Mouse (Mus musculus) MEL (cell line): ENCODE data around the gene Mindy1. TPM values are rescaled to one million over a fixed set of nuclear protein-coding genes. Genes with fewer than 3 reads are reported as not detected.

ENCODE experiments used
- DNase-seq: peaks from one replicate; pipeline ENCODE4 v3.0.0; 2011; ENCODE audit warnings: low read depth, low spot score
- H3K27ac ChIP-seq: 2 replicates; pipeline ENCODE4 v1.5.1; 2012; ENCODE audit warnings: low read depth, mild to moderate bottlenecking, control low read depth, low read length, moderate library complexity; ENCODE audit not compliant: control insufficient read depth
- H3K27me3 ChIP-seq, 2 experiments: fragments of 150-350 bp in 1 of 2; sonication (generic) in 1 of 2; 2 replicates each; pipeline ENCODE4 v1.6.1; 2012; ENCODE audit warnings: low read length in 2 of 2, mild to moderate bottlenecking in 2 of 2, improper control_type of control experiment in 1 of 2, moderate library complexity in 1 of 2; ENCODE audit not compliant: insufficient read depth in 2 of 2, control insufficient read depth in 1 of 2
- H3K36me3 ChIP-seq, 2 experiments: 2 replicates each; pipeline ENCODE4 v1.6.1; 2012 to 2014; ENCODE audit warnings: low read length in 2 of 2, improper control_type of control experiment in 1 of 2, inconsistent platforms in 1 of 2, mild to moderate bottlenecking in 1 of 2; ENCODE audit not compliant: insufficient read depth in 2 of 2, control insufficient read depth in 1 of 2
- H3K4me1 ChIP-seq, 2 experiments: fragments of 150-350 bp in 1 of 2; sonication (generic) in 1 of 2; 2 replicates each; pipeline ENCODE4 v1.6.1; 2012; ENCODE audit warnings: low read length in 2 of 2, improper control_type of control experiment in 1 of 2, mild to moderate bottlenecking in 1 of 2; ENCODE audit not compliant: insufficient read depth in 2 of 2, control insufficient read depth in 1 of 2
- H3K4me3 ChIP-seq, 2 experiments: fragments of 150-350 bp in 1 of 2; sonication (generic) in 1 of 2; 2 replicates each; pipeline ENCODE4 v1.5.1; 2012; ENCODE audit warnings: low read depth in 2 of 2, low read length in 2 of 2, mild to moderate bottlenecking in 2 of 2, moderate library complexity in 2 of 2, control low read depth in 1 of 2, improper control_type of control experiment in 1 of 2; ENCODE audit not compliant: control insufficient read depth in 1 of 2, insufficient read depth in 1 of 2
- H3K79me2 ChIP-seq: 2 replicates; pipeline ENCODE4 v1.6.1; 2012; ENCODE audit warnings: mild to moderate bottlenecking, low read length, moderate library complexity; ENCODE audit not compliant: control insufficient read depth, poor library complexity, insufficient read depth
- H3K9ac ChIP-seq: 2 replicates; pipeline ENCODE4 v1.6.1; 2012; ENCODE audit warnings: low read depth, mild to moderate bottlenecking, control low read depth, low read length, moderate library complexity; ENCODE audit not compliant: control insufficient read depth, poor library complexity, severe bottlenecking
- H3K9me3 ChIP-seq: fragments of 150-350 bp; sonication (generic); replicated peaks from 2 replicates; pipeline ENCODE4 v1.6.1; 2012; ENCODE audit warnings: mild to moderate bottlenecking, low read length, improper control_type of control experiment, moderate library complexity; ENCODE audit not compliant: insufficient read depth
- CTCF ChIP-seq, 3 experiments: IDR thresholded peaks in 2 of 3; conservative IDR thresholded peaks in 1 of 3; 2 replicates each; pipeline ENCODE4 v1.5.1; 2011 to 2012; ENCODE audit warnings: low read length in 3 of 3, low read depth in 2 of 3, mild to moderate bottlenecking in 2 of 3, improper control_type of control experiment in 1 of 3, inconsistent platforms in 1 of 3, mixed read lengths in 1 of 3, moderate library complexity in 1 of 3; ENCODE audit not compliant: control insufficient read depth in 1 of 3, insufficient read depth in 1 of 3, poor library complexity in 1 of 3, severe bottlenecking in 1 of 3
- ELF1 ChIP-seq: IDR thresholded peaks from 2 replicates; pipeline ENCODE4 v1.6.1; 2014; ENCODE audit warnings: low read depth, mild to moderate bottlenecking, inconsistent platforms, low read length, improper control_type of control experiment, moderate library complexity
- ETS1 ChIP-seq: IDR thresholded peaks from 2 replicates; pipeline ENCODE4 v1.6.1; 2012; ENCODE audit warnings: low read depth, mild to moderate bottlenecking, inconsistent platforms, low read length, improper control_type of control experiment, moderate library complexity
- GABPA ChIP-seq: IDR thresholded peaks from 2 replicates; pipeline ENCODE4 v1.6.1; 2012; ENCODE audit warnings: low read depth, mild to moderate bottlenecking, inconsistent platforms, low read length, improper control_type of control experiment, moderate library complexity
- GATA1 ChIP-seq: IDR thresholded peaks from 2 replicates; pipeline ENCODE4 v1.6.1; 2011; ENCODE audit warnings: low read depth, low read length, improper control_type of control experiment
- MAFK ChIP-seq: IDR thresholded peaks from 2 replicates; pipeline ENCODE4 v1.6.1; 2011; ENCODE audit warnings: low read depth, mild to moderate bottlenecking, low read length, improper control_type of control experiment, borderline replicate concordance
- MAX ChIP-seq: IDR thresholded peaks from 2 replicates; pipeline ENCODE4 v1.6.1; 2011; ENCODE audit warnings: low read length, improper control_type of control experiment
- MAZ ChIP-seq: IDR thresholded peaks from 2 replicates; pipeline ENCODE4 v1.6.1; 2012; ENCODE audit warnings: low read depth, mild to moderate bottlenecking, inconsistent platforms, low read length, improper control_type of control experiment
- MXI1 ChIP-seq: IDR thresholded peaks from 2 replicates; pipeline ENCODE4 v1.6.1; 2011; ENCODE audit warnings: mild to moderate bottlenecking, low read depth, low read length, improper control_type of control experiment
- POLR2AphosphoS5 ChIP-seq: IDR thresholded peaks from 2 replicates; pipeline ENCODE4 v1.6.1; 2012; ENCODE audit warnings: low read depth, borderline replicate concordance, mild to moderate bottlenecking, inconsistent platforms, low read length, moderate library complexity, mixed read lengths
- TAL1 ChIP-seq: IDR thresholded peaks from 2 replicates; pipeline ENCODE4 v1.6.1; 2012; ENCODE audit warnings: mild to moderate bottlenecking, inconsistent platforms, low read length, moderate library complexity, mixed read lengths
- TCF12 ChIP-seq: IDR thresholded peaks from 2 replicates; pipeline ENCODE4 v1.6.1; 2014; ENCODE audit warnings: low read depth, mild to moderate bottlenecking, inconsistent platforms, low read length, improper control_type of control experiment, moderate library complexity
- UBTF ChIP-seq: IDR thresholded peaks from 2 replicates; pipeline ENCODE4 v1.6.1; 2012; ENCODE audit warnings: low read depth, mild to moderate bottlenecking, inconsistent platforms, low read length, improper control_type of control experiment, moderate library complexity, borderline replicate concordance; ENCODE audit not compliant: insufficient read depth
- USF1 ChIP-seq: IDR thresholded peaks from 2 replicates; pipeline ENCODE4 v1.6.1; 2014; ENCODE audit warnings: low read depth, mild to moderate bottlenecking, inconsistent platforms, low read length, improper control_type of control experiment, moderate library complexity
- USF2 ChIP-seq, 2 experiments: IDR thresholded peaks; 2 replicates each; pipeline ENCODE4 v1.6.1; 2011 to 2012; ENCODE audit warnings: improper control_type of control experiment in 2 of 2, low read length in 2 of 2, borderline replicate concordance in 1 of 2, inconsistent platforms in 1 of 2, low read depth in 1 of 2, mild to moderate bottlenecking in 1 of 2; ENCODE audit not compliant: insufficient read depth in 1 of 2
- polyA plus RNA-seq, 2 experiments: library from polyadenylated mRNA; stranded (reverse) in 1 of 2; unstranded in 1 of 2; fragments of >175 nt in 1 of 2; fragments of >200 nt in 1 of 2; gene quantifications; 2 replicates each; pipeline versions ENCODE4 v1.2.1 to v1.2.4; 2012; ENCODE audit warnings: low replicate concordance in 2 of 2, low read depth in 1 of 2; ENCODE audit not compliant: insufficient read length in 2 of 2, insufficient read depth in 1 of 2, missing spikeins in 1 of 2
- total RNA-seq: library from RNA; depleted of rRNA; stranded (reverse); fragments of 300-350 nt; gene quantifications from 2 replicates; pipeline ENCODE4 v1.2.3, GENCODE M21; 2012

Gene Mindy1
- total and polyA plus RNA-seq, 3 experiments = 203 to 234 TPM; not detected in 1

DNA sequence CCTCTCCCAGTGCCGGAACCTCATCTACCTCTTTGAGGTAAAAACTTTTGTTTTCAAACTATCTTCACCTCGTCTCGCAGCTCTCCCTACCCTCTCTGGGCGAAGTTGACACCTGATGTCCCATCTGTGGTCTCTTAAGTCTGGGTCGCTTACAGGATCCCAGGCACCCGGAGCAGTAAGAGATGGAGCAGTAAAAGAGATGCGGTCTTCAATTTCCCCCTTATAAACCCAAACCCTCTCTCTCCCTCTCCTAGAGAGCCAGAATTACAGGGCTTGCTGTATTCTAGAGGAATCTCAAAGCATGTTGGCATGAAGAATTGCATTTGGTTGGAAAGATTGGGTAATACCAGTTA is 2.4 kb downstream of the Mindy1 start:
- Histone ChIP-seq H3K4me1 (peaks cover 24 to 50% of the 10 kb centered on the region in 2 experiments), H3K4me3 (peak overlapping the region; percentile 77 to 86), H3K36me3 (peaks cover 7 to 47% of the 10 kb centered on the region in 2 experiments)

DNA sequence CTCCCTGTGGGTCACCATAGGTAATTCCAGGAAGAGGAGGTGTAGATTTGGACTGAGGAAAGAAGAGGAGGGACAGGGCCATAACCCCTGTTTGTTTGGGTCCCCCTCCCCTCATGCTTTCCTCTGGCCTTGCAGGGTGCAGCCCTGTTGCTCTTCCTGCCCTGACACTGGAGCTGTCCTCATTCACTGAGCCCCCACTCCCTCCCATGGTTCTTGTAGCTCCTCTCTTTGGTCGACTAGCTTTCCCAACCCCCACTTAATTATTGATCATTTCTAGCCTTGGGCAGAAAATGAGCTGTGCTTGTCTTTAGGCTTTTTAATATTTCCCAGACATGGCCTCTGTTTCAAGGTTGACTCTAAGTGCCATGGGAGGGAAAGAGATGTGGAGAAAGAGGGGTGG is 2.9 kb downstream of the Mindy1 start:
- Histone ChIP-seq H3K36me3 (peaks cover 9 to 48% of the 10 kb centered on the region in 2 experiments), H3K4me1 (peaks cover 24 to 47% of the 10 kb centered on the region in 2 experiments), H3K27ac (no peak overlapping the region), H3K27me3 (no peaks in the 10 kb centered on the region), H3K9me3 (no peaks in the 10 kb centered on the region), H3K4me3 (peak overlapping the region; percentile 77 to 86), H3K9ac (peak overlapping the region; percentile 80), H3K79me2 (peaks cover 51% of the 10 kb centered on the region)
- no peak for DNase-seq
- TF ChIP-seq ETS1 (no peak), TCF12 (no peak), GABPA (no peak), ELF1 (no peak), MAZ (no peak), MAX (no peak)

More for the DNA sequence above, 2.4 kb downstream of the Mindy1 start:
- Histone ChIP-seq H3K79me2 (peaks cover 52% of the 10 kb centered on the region), H3K9me3 (no peaks in the 10 kb centered on the region), H3K27me3 (no peaks in the 10 kb centered on the region), H3K27ac (peak overlapping the region; percentile 89), H3K9ac (peak overlapping the region; percentile 80)
- TF ChIP-seq CTCF (IDR thresholded peaks at IDR 0.05 in 2 of 3, conservative IDR thresholded peaks at IDR 0.05 in 1 of 3; ENCODE audit: control insufficient read depth in 1 of 3, insufficient read depth in 1 of 3, low read depth in 2 of 3, low read length in 3 of 3, poor library complexity in 1 of 3, severe bottlenecking in 1 of 3) (0 out of 6 replicates have a peak, but pooled peaks of 1 of the 3 experiments have one; percentile 8), MAFK (no peak), TAL1 (no peak)
- no peak for DNase-seq

DNA sequence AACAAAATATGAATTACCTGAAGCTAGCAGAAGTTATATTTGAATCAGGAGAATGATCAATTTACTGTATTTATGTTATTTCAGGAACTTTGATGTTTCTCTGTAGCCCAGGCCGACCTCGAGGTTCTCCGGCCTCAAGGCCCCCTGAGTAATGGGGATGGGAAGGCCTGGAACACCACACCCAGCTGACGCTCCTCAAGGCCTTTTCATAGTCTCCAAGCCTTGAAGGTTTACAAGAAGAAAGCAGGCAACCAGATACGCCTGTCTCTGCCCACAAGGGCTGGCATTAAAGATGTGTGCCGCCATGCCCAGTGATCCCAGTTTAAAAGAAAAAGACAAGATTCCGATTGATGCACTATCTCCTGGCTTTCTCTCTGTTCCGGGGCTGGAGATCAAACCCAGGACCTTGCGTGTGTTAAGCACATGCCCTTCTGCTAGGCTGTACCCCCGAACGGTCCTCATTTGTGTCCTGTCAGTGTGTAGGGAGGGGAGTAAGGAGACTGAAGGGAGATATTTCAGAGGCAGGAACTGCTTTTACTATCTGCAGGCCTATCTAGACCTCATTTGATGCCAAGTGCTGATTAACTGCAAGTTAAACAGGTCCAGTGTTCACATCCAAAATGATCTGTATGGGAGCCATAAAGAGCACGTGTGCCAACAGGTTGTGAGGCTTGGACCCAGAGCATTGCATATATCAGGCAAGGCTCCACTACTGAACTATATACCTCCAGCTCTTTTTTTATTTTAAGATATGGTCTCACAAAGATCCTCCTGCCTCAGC is 3.5 kb downstream of the Mindy1 start:
- Histone ChIP-seq H3K4me1 (peaks cover 24 to 43% of the 10 kb centered on the region in 2 experiments), H3K79me2 (peaks cover 51% of the 10 kb centered on the region), H3K4me3 (no peak overlapping the region; a peak in 1 of 4 replicates), H3K9ac (no peak overlapping the region), H3K27me3 (no peaks in the 10 kb centered on the region), H3K9me3 (no peaks in the 10 kb centered on the region), H3K27ac (no peak overlapping the region), H3K36me3 (peaks cover 9 to 42% of the 10 kb centered on the region in 2 experiments)
- TF ChIP-seq POLR2AphosphoS5 = no peak
- no peak for TF ChIP-seq MAX
- TF ChIP-seq MXI1 = no peak
- TF ChIP-seq GATA1 = peak; percentile 45; the same call in 1 of the 2 replicates
- no peak for TF ChIP-seq USF2 (IDR thresholded peaks at IDR 0.05; ENCODE audit: borderline replicate concordance in 1 of 2, insufficient read depth in 1 of 2, low read depth in 1 of 2, low read length in 2 of 2)
- no peak for TF ChIP-seq UBTF
- TF ChIP-seq ELF1 = no peak
- no peak for TF ChIP-seq USF1
- DNase-seq = no peak
